Mouse (Mus musculus) neural tube, embryonic 13.5 days (tissue): ENCODE data around the gene Snrpa1. TPM values are rescaled to one million over a fixed set of nuclear protein-coding genes. Genes with fewer than 3 reads are reported as not detected.
A peak's percentile ranks its signal among the peaks of the same experiment; 100 is the strongest.

Source experiments
- ATAC-seq: fragments of 200-750 bp; cut with Nextera tagmentation; 2 replicates; pipeline ENCODE4 v1.8.0; 2017; ENCODE audit warnings: low read depth, mild to moderate bottlenecking, moderate TSS enrichment, moderate library complexity
- H3K27ac ChIP-seq: fragments of 300-500 bp; sonication (generic); replicated peaks from 2 replicates; pipeline ENCODE4 v1.5.1; 2015; ENCODE audit warnings: moderate library complexity, mild to moderate bottlenecking, inconsistent platforms
- H3K27me3 ChIP-seq: fragments of 300-500 bp; sonication (generic); 2 replicates; pipeline ENCODE4 v1.6.1; 2015; ENCODE audit warnings: mild to moderate bottlenecking, inconsistent platforms
- H3K36me3 ChIP-seq: fragments of 300-500 bp; sonication (generic); 2 replicates; pipeline ENCODE4 v1.6.1; 2015; ENCODE audit warnings: mild to moderate bottlenecking, inconsistent platforms
- H3K4me1 ChIP-seq: fragments of 300-500 bp; sonication (generic); replicated peaks from 2 replicates; pipeline ENCODE4 v1.6.1; 2015; ENCODE audit warnings: inconsistent platforms
- H3K4me2 ChIP-seq: fragments of 300-500 bp; sonication (generic); 2 replicates; pipeline ENCODE4 v1.6.1; 2015; ENCODE audit warnings: inconsistent platforms, mild to moderate bottlenecking, moderate library complexity
- H3K4me3 ChIP-seq: fragments of 300-500 bp; sonication (generic); 2 replicates; pipeline ENCODE4 v1.5.1; 2015; ENCODE audit warnings: mild to moderate bottlenecking, inconsistent platforms
- H3K9ac ChIP-seq: fragments of 300-500 bp; sonication (generic); 2 replicates; pipeline ENCODE4 v1.6.1; 2015; ENCODE audit warnings: moderate library complexity, mild to moderate bottlenecking, inconsistent platforms
- H3K9me3 ChIP-seq: fragments of 300-500 bp; sonication (generic); 2 replicates; pipeline ENCODE4 v1.6.1; 2016; ENCODE audit warnings: inconsistent platforms
- WGBS: fragments of 180-500 bp; shearing (Covaris S2); methylation state at CpG from one replicate; pipeline ENCODE4 v1.1.7; 2015; 5-methylcytosine and 5-hydroxymethylcytosine counted together
- polyA plus RNA-seq: library from polyadenylated mRNA; unstranded; fragments of >200 nt; fragmentation: Nextera tagmentation; extraction: Ambion mirVana; gene quantifications from 2 replicates; pipeline ENCODE4 v1.2.1, GENCODE M21; 2015

Gene Snrpa1
- polyA plus RNA-seq, 1 experiment from 2014 or later: 128 TPM

DNA sequence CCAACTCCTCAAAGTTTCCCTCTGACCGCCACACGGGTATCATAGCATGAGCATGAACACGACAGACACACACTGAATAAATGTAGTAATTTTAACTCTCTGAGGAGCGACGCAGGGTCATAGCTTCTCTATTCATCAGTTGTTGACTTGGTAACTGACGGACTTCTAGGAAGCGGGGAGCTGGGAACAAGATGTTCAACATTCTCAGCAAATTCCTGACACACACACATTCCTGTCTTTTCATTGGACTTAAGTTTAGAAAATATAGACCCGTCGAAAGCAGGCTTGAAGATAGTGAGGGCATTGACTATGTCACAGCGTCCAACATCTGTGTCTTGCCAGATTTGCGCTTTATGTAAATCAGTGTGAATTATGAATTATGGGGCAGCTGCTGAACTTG is 48.4 kb downstream of the Snrpa1 start:
- Histone ChIP-seq H3K9me3 (no peaks in the 10 kb centered on the region), H3K4me1 (peaks cover 23% of the 10 kb centered on the region), H3K27me3 (0 out of 2 replicates have a peak, but pooled peaks cover 4% of the 10 kb centered on the region), H3K4me2 (no peak overlapping the region), H3K4me3 (no peak overlapping the region), H3K27ac (no peak overlapping the region), H3K9ac (no peak overlapping the region), H3K36me3 (no peaks in the 10 kb centered on the region)
- WGBS: 80% methylated on average over 11 of the region's 11 CpGs
- no peak for ATAC-seq

DNA sequence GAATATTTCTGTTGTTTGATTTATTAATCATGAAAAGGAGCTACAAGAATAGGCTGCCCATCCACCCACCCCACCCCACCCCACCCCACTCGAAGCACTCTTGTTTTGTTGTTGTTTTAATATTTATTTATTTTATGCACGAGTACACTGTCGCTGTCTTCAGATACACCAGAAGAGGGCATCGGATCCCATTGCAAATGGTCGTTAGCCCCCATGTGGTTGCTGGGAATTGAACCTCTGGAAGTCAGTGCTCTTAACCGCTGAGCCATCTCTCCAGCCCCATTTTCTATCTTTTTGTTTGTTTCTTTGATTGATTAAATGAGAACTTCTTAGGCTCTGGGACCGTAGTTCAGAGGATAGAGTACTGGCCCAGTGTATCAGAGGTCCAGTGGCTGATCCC is 49.1 kb downstream of the Snrpa1 start:
- no peak overlapping the region for H3K4me2 ChIP-seq
- no peak overlapping the region for H3K4me3 ChIP-seq
- H3K9ac ChIP-seq: no peak overlapping the region
- H3K4me1 ChIP-seq: peaks cover 29% of the 10 kb centered on the region
- no peaks in the 10 kb centered on the region for H3K9me3 ChIP-seq
- ATAC-seq: no peak
- no peaks in the 10 kb centered on the region for H3K36me3 ChIP-seq
- H3K27ac ChIP-seq: no peak overlapping the region
- WGBS: 11% methylated on average over 7 of the region's 7 CpGs
- 0 out of 2 replicates have a peak, but pooled peaks cover 4% of the 10 kb centered on the region for H3K27me3 ChIP-seq

DNA sequence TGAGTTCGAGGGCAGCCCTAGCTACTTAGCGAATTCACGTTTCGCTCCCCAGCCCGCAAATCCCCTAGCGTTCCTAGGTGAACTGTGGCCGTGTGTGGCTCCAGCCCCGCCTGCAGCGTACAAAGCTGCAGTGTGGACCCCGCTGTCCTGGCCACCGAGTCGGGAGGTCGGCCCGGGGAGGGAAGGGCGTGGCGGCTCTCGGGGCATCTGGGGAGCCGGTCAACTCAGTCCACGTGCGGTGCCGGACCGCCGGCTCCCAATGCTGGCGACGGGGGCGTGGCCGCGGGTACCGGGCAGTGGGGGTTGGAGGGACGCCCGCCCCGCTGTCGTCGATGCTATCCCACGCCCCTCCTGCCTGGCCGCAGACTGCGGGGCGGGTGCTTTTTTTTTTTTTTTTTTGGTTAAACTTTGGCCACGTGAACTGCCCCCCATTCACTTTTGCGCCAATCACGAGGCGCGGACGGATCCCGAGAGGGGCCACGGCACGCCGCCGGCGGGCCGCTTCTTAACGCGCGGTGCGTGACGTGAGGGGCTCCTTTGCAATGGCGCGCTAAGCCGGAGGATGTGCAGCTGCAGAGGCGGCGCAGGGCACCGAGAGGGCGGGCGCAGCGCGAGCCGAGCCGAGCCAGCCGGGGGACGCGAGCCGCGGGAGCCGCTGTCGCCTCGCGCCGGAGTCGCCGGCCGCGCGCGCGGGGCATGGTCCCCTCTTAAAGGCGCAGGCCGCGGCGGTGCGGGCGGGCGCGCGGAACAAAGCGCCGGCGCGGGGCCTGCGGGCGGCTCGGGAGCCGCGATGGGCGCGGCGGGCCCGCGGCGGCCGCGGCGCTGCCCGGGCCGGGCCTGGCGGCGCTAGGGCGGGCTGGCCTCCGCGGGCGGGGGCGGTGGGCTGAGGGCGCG is 50.4 kb downstream of the Snrpa1 start, which contains the start of gene Chsy1:
TSS of gene Chsy1 (plus strand) at position 555 of the 894 bp plus-strand sequence.
- WGBS: under 1% methylated on average over 100 of the region's 123 CpGs
- H3K4me1 ChIP-seq: peaks cover 38% of the 10 kb centered on the region

DNA sequence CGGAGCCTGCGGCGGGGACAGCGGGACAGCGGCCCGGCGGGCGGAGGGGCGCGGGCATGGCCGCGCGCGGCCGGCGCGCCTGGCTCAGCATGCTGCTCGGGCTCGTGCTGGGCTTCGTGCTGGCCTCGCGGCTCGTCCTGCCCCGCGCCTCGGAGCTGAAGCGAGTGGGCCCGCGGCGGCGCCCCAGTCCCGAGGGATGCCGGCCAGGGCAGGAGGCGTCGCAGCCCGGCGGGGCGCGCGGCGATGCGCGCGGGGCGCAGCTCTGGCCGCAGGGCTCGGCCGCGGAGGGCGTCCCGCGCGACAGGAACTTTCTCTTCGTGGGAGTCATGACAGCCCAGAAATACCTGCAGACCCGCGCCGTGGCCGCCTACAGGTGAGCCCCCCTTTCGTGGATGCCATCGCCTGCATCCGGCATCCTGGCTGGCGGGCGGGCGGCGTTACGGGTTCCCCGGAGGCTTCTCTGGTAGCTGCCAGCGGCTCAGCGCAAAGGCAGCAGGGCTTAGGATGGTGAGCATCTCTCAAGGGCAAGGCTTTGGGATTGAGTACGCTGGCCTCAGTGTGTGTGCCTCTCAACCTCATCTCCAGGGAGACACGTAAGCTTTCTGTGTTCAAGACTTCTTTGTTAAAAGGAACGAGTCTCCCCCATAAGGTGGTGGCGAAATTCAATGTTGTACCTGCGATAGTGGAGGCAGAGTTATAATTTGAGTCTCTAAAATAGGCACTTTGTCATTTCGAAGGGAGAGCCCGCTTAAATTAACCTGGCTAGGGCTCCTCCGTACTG is 51.2 kb downstream of the Snrpa1 start:
- no peaks in the 10 kb centered on the region for H3K9me3 ChIP-seq
- under 1% methylated on average over 66 of the region's 77 CpGs for WGBS
- peak overlapping the region; percentile 96 for H3K27ac ChIP-seq
- peak overlapping the region; percentile 81 for H3K9ac ChIP-seq
- peak overlapping the region; percentile 68 for H3K4me2 ChIP-seq
- no peaks in the 10 kb centered on the region for H3K36me3 ChIP-seq
- peak overlapping the region; percentile 72 for H3K4me3 ChIP-seq
- H3K4me1 ChIP-seq: peaks cover 47% of the 10 kb centered on the region
- peak; percentile 49 for ATAC-seq
- H3K27me3 ChIP-seq: 0 out of 2 replicates have a peak, but pooled peaks cover 2% of the 10 kb centered on the region

More for the DNA sequence above, 50.4 kb downstream of the Snrpa1 start, which contains the start of gene Chsy1:
- H3K9ac ChIP-seq: peak within 1 kb of the TSS; percentile 81
- no peaks in the 10 kb centered on the region for H3K36me3 ChIP-seq
- H3K4me3 ChIP-seq: peak within 1 kb of the TSS; percentile 72
- H3K9me3 ChIP-seq: no peaks in the 10 kb centered on the region
- peak; percentile 84 for ATAC-seq
- H3K4me2 ChIP-seq: peak within 1 kb of the TSS; percentile 77
- H3K27ac ChIP-seq: peak within 1 kb of the TSS; percentile 96
- 0 out of 2 replicates have a peak, but pooled peaks cover 4% of the 10 kb centered on the region for H3K27me3 ChIP-seq

DNA sequence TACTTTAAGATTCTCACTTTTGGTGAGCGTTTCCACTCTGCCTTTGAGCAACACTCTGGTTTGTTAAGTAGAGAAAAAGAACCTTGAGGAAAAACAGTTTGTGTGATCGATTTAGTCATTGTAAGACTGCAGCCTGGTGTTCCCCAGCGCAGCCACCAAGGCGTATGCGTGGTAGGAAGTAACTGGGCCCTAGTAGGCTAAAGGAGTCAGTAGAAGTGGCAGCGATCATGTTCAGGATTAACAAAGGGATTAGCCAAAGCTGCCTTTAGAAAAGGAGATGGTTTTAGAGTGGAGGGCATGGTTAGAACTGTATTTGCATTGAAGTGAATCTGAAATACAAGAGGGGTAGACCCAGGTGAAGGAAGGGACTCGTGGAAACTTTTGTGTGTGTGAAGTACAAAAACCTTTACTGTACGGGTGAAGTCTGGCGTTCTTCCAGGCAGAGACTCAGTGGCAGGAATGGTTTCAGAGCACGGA is 51.9 kb downstream of the Snrpa1 start:
- 4% methylated on average over 10 of the region's 10 CpGs for WGBS
- H3K9ac ChIP-seq: peak overlapping the region; percentile 81
- H3K27ac ChIP-seq: peak overlapping the region; percentile 96
- H3K27me3 ChIP-seq: no peaks in the 10 kb centered on the region
- H3K4me3 ChIP-seq: peak overlapping the region; percentile 72
- H3K4me1 ChIP-seq: peaks cover 53% of the 10 kb centered on the region
- H3K4me2 ChIP-seq: peak overlapping the region; percentile 68
- H3K9me3 ChIP-seq: no peaks in the 10 kb centered on the region
- no peaks in the 10 kb centered on the region for H3K36me3 ChIP-seq
- no peak for ATAC-seq

DNA sequence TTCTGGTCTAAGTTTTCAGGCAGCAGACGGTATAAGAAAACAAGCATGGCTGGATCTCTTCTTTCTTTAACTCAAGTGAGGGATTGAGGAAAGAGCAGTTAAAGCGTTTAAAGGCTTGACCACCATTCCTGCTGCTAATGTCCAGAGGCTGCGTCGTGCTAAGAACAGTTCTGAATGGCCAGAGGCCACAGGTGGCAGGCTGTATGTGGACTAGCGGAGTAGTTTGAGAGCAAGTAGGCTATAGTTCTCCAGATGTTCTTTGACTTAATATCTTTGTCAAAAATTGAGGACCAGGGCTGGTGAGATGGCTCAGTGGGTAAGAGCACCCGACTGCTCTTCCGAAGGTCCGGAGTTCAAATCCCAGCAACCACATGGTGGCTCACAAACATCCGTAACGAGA is 52.4 kb downstream of the Snrpa1 start:
- H3K27ac ChIP-seq: no peak overlapping the region
- H3K4me1 ChIP-seq: peaks cover 58% of the 10 kb centered on the region
- H3K9ac ChIP-seq: peak overlapping the region; percentile 81
- no peaks in the 10 kb centered on the region for H3K9me3 ChIP-seq
- no peak for ATAC-seq
- 51% methylated on average over 10 of the region's 10 CpGs for WGBS
- no peaks in the 10 kb centered on the region for H3K27me3 ChIP-seq
- peak overlapping the region; percentile 68 for H3K4me2 ChIP-seq
- H3K4me3 ChIP-seq: peak overlapping the region; percentile 72
- H3K36me3 ChIP-seq: no peaks in the 10 kb centered on the region

DNA sequence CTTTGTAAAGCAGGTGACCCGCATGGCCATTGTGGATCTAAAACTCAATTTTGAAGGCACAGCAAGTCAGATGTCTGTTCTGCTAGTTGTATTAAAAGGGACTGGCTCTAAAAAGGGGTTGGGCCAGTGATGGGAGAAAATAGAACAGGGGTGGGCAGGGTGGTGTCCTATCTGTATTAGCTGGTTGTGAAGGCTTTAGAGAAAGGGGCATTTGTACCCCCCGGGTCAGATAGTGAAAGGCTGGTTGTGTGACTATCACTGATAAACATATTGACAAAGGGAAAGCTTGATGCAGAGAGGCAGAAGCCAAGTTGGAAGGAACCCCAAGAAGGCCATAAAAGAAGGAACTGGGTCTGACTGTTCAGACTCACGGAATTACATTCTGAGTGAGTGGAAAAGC is 54.8 kb downstream of the Snrpa1 start:
- H3K27ac ChIP-seq: no peak overlapping the region
- H3K4me1 ChIP-seq: peaks cover 76% of the 10 kb centered on the region
- H3K4me2 ChIP-seq: no peak overlapping the region
- H3K4me3 ChIP-seq: no peak overlapping the region
- 87% methylated on average over 3 of the region's 3 CpGs for WGBS
- H3K36me3 ChIP-seq: no peaks in the 10 kb centered on the region
- no peaks in the 10 kb centered on the region for H3K27me3 ChIP-seq
- no peak overlapping the region for H3K9ac ChIP-seq
- no peak for ATAC-seq
- H3K9me3 ChIP-seq: no peaks in the 10 kb centered on the region

DNA sequence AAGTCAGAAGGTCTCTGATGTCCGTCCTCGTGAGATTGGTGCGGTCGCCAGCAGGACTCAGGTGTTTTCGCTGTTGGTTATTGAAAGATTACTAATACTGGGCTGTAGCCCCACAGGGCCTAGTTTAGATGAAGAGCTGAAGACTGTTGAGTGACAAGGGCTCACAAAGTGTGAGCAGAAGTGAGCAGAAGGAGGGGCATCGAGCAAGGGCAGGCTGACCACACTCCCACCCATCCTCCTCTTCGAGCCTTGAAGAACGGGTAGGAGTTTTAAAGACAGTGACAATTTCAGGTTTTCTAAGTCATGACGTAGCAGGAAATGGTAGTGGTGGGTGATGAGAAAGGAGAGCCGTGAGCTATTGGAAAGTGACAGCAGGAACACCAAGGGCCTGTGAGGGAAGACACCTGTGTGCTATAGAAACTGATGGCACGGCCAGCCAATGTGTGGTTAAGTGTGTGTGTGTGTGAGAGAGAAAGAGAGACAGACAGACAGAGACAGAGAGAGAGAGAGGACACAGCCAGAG is 57.1 kb downstream of the Snrpa1 start:
- ATAC-seq: no peak
- WGBS: 82% methylated on average over 11 of the region's 11 CpGs
- Histone ChIP-seq H3K27ac (no peak overlapping the region), H3K4me1 (peaks cover 89% of the 10 kb centered on the region), H3K4me2 (no peak overlapping the region), H3K36me3 (no peaks in the 10 kb centered on the region), H3K27me3 (no peaks in the 10 kb centered on the region), H3K4me3 (no peak overlapping the region), H3K9me3 (no peaks in the 10 kb centered on the region), H3K9ac (no peak overlapping the region)

DNA sequence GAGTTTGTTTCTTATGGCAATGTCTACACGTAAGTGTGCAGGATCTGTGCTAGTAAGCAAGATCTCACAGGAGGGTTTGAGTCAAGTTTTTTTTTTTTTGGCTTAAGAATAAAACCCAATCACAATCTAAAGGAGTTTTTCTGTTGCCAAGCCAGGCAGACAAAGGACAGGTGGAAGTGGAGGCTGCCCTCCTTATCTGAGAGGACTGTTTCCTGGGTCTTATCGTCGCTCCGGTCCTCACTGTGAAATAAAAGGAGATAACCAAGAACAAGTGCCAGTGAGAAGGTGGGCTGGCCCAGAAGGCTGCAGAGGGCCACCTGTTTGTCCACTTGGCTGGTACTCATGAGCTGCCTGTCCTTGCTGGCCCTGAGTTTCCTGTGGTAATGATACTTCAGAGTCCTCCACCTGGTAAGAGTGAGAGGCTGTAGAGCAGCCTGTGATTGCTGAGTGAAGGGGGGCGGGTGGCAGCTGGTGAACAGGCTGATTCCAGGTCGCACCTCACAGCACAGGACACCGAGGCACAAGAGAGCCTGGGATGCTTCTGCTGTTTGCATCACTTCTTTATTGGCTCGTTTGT is 58.2 kb downstream of the Snrpa1 start:
- H3K9ac ChIP-seq: no peak overlapping the region
- no peaks in the 10 kb centered on the region for H3K9me3 ChIP-seq
- no peak overlapping the region for H3K27ac ChIP-seq
- no peak for ATAC-seq
- H3K27me3 ChIP-seq: no peaks in the 10 kb centered on the region
- H3K4me1 ChIP-seq: peaks cover 89% of the 10 kb centered on the region
- 81% methylated on average over 8 of the region's 8 CpGs for WGBS
- H3K4me2 ChIP-seq: no peak overlapping the region
- H3K4me3 ChIP-seq: no peak overlapping the region
- no peaks in the 10 kb centered on the region for H3K36me3 ChIP-seq

DNA sequence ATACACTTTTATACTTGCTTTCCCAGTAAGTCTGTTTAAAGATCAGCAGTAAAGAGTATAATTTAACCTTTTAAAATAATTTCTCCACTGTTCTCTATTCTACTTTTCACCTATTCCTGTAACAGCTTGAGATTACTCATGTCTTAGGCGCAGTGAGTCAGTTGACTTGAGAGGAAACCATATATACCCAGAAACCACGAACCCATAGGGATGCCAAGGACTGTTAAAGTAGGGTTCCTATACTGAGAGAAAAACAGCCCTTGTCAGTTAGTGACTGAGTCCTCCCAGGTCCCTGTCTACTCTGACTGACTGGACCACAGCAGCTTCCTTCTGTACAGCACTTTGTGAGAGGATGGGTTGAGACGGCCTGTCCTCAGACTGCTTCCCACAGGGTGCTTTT is 59.2 kb downstream of the Snrpa1 start:
- Histone ChIP-seq H3K9me3 (no peaks in the 10 kb centered on the region), H3K4me1 (peaks cover 84% of the 10 kb centered on the region), H3K4me3 (no peak overlapping the region), H3K27ac (no peak overlapping the region), H3K4me2 (no peak overlapping the region), H3K9ac (no peak overlapping the region), H3K27me3 (no peaks in the 10 kb centered on the region), H3K36me3 (no peaks in the 10 kb centered on the region)
- 84% methylated on average over 3 of the region's 3 CpGs for WGBS
- ATAC-seq: no peak

DNA sequence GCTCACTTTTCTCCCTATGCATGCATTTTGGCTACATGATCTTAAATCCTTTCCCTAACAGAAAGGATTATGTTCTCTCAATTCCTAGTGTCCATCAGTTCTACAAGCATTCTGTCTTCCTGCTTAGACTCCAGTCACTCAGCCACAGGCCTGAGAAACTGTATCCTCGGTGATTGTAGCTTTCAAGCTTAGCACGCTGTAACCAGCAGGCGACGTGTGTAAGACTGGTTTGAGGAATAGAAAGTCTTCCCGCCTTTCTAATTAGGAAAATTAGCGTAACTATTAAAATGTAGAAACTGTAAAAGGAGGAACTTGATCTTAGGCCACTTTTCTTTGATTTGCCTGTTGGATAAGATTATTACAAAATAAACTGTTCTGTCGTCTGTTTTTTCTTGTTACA is 60.0 kb downstream of the Snrpa1 start:
- H3K36me3 ChIP-seq: no peaks in the 10 kb centered on the region
- no peaks in the 10 kb centered on the region for H3K9me3 ChIP-seq
- no peak overlapping the region for H3K4me2 ChIP-seq
- 72% methylated on average over 7 of the region's 7 CpGs for WGBS
- H3K4me3 ChIP-seq: no peak overlapping the region
- H3K9ac ChIP-seq: no peak overlapping the region
- no peak for ATAC-seq
- H3K27me3 ChIP-seq: no peaks in the 10 kb centered on the region
- H3K27ac ChIP-seq: no peak overlapping the region
- H3K4me1 ChIP-seq: peaks cover 77% of the 10 kb centered on the region
